Mouse (Mus musculus) thymus, adult 2 months (tissue): ENCODE results near the gene Gm45140. TPM values are rescaled to one million over a fixed set of nuclear protein-coding genes. Genes with fewer than 3 reads are reported as not detected.

ENCODE experiments used
- DNase-seq: peaks from one replicate; pipeline ENCODE4 v3.0.0; 2021
- H3K27ac ChIP-seq: fragments of 200-500 bp; 2 replicates; pipeline ENCODE4 v1.5.1; 2012; ENCODE audit warnings: low read length, control low read depth; ENCODE audit not compliant: control insufficient read depth, insufficient read depth
- H3K27me3 ChIP-seq: fragments of 200-500 bp; 2 replicates; pipeline ENCODE4 v1.6.1; 2012; ENCODE audit warnings: mild to moderate bottlenecking, low read length, moderate library complexity, mixed read lengths; ENCODE audit not compliant: control insufficient read depth, insufficient read depth
- H3K36me3 ChIP-seq: fragments of 200-500 bp; 2 replicates; pipeline ENCODE4 v1.6.1; 2012; ENCODE audit warnings: mild to moderate bottlenecking, low read length, moderate library complexity; ENCODE audit not compliant: control insufficient read depth, insufficient read depth
- H3K4me1 ChIP-seq: fragments of 200-500 bp; replicated peaks from 2 replicates; pipeline ENCODE4 v1.6.1; 2012; ENCODE audit warnings: low read length; ENCODE audit not compliant: control insufficient read depth, insufficient read depth
- H3K4me3 ChIP-seq: fragments of 200-500 bp; 2 replicates; pipeline ENCODE4 v1.5.1; 2012; ENCODE audit warnings: mild to moderate bottlenecking, low read length, control low read depth, moderate library complexity; ENCODE audit not compliant: control insufficient read depth, insufficient read depth
- CTCF ChIP-seq: fragments of 200-500 bp; IDR thresholded peaks from 2 replicates; pipeline ENCODE4 v1.5.1; 2012; ENCODE audit warnings: mild to moderate bottlenecking, control low read depth, low read length, moderate library complexity, borderline replicate concordance; ENCODE audit not compliant: control insufficient read depth, poor library complexity, insufficient read depth; ENCODE audit errors: extremely low read depth
- POLR2A ChIP-seq: fragments of 200-500 bp; IDR thresholded peaks from 2 replicates; pipeline ENCODE4 v1.6.1; 2012; ENCODE audit warnings: mild to moderate bottlenecking, low read length, control low read depth, moderate library complexity; ENCODE audit not compliant: control insufficient read depth, poor library complexity, insufficient read depth; ENCODE audit errors: extremely low read depth
- WGBS: fragments of 180-500 bp; shearing (Covaris S2); methylation state at CpG from one replicate; pipeline ENCODE4 v1.1.7; 2018; 5-methylcytosine and 5-hydroxymethylcytosine counted together
- polyA plus RNA-seq: library from polyadenylated mRNA; depleted of rRNA; stranded (reverse); fragments of >200 nt; gene quantifications from 2 replicates; pipeline ENCODE4 v1.2.3, GENCODE M21; 2012

Gm45140 gene
- polyA plus RNA-seq, 1 experiment = 1.2 TPM

- H3K27me3 ChIP-seq = no peaks in the 10 kb centered on the region
- no peak overlapping the region for H3K27ac ChIP-seq
- H3K4me1 ChIP-seq = no peaks in the 10 kb centered on the region
- H3K4me3 ChIP-seq = no peak overlapping the region
- WGBS = 42% methylated on average over 8 of the region's 8 CpGs
- DNase-seq = no peak
- no peaks in the 10 kb centered on the region for H3K36me3 ChIP-seq
- no peak for TF ChIP-seq CTCF
- TF ChIP-seq POLR2A = no peak
These were observed 85.2 kb downstream of the Gm45140 start for GRCm38 (mm10) chr6:87750184-87750910.

DNA sequence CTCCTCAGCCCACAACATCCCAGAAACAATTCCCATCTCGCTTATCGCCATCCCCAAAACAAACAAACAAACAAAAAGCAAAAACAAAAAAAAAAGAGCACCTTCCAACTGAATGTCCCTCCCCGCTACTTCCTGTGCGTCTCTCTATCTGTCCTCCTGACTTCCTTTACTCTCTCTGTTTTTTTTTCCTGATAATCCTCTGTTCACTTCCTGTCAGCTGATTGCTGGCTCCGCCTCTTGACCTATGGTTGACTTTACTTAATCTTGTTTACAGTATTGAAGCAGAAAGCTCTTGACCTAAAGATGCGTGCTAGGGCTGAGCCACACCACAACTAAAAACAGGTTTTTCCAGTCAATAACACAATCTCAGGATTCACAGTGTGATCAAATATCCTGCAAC lies 87.1 kb downstream of the Gm45140 start:
- DNase-seq = no peak
- H3K4me3 ChIP-seq = no peak overlapping the region
- H3K4me1 ChIP-seq = no peaks in the 10 kb centered on the region
- no peak overlapping the region for H3K27ac ChIP-seq
- H3K27me3 ChIP-seq = no peaks in the 10 kb centered on the region
- WGBS = 94% methylated on average over 6 of the region's 6 CpGs
- TF ChIP-seq POLR2A (no peak), CTCF (no peak)
- H3K36me3 ChIP-seq = no peaks in the 10 kb centered on the region

- Histone ChIP-seq H3K4me1 (no peaks in the 10 kb centered on the region), H3K36me3 (no peaks in the 10 kb centered on the region), H3K27me3 (no peaks in the 10 kb centered on the region), H3K27ac (no peak overlapping the region), H3K4me3 (no peak overlapping the region)
- TF ChIP-seq POLR2A (no peak), CTCF (no peak)
- WGBS = 29% methylated on average over 2 of the region's 2 CpGs
- DNase-seq = no peak
These were observed 87.5 kb downstream of the Gm45140 start for GRCm38 (mm10) chr6:87748078-87748477.

DNA sequence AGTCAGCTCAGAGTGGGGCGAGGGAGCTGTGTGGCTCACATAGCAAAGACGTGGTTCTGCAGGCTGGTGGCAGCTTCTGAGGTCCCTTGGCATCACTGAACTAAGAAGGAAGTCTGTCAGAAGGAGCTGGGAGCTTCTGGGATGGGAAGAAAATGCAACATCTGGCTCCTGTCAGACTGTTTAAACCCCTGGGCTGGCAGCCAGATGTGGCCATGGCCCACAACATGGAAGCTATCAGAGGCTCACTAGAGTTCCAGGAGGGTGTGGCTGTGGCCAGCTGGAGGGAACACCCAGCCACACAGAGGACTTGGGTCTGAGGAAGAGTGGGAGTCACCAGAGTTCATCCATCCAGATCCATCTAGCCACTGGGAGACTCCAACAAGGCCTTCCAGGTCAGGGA lies 88.7 kb downstream of the Gm45140 start:
- 67% methylated on average over 2 of the region's 2 CpGs for WGBS
- Histone ChIP-seq H3K4me1 (no peaks in the 10 kb centered on the region), H3K27ac (no peak overlapping the region), H3K27me3 (no peaks in the 10 kb centered on the region), H3K4me3 (no peak overlapping the region), H3K36me3 (no peaks in the 10 kb centered on the region)
- no peak for DNase-seq
- TF ChIP-seq CTCF = no peak
- no peak for TF ChIP-seq POLR2A

- DNase-seq = no peak
- no peak for TF ChIP-seq CTCF
- no peak for TF ChIP-seq POLR2A
- Histone ChIP-seq H3K4me1 (no peaks in the 10 kb centered on the region), H3K27ac (no peak overlapping the region), H3K27me3 (no peaks in the 10 kb centered on the region), H3K36me3 (no peaks in the 10 kb centered on the region), H3K4me3 (no peak overlapping the region)
- WGBS = 77% methylated on average over 3 of the region's 3 CpGs
These were observed 89.5 kb downstream of the Gm45140 start for GRCm38 (mm10) chr6:87746059-87746458.

DNA sequence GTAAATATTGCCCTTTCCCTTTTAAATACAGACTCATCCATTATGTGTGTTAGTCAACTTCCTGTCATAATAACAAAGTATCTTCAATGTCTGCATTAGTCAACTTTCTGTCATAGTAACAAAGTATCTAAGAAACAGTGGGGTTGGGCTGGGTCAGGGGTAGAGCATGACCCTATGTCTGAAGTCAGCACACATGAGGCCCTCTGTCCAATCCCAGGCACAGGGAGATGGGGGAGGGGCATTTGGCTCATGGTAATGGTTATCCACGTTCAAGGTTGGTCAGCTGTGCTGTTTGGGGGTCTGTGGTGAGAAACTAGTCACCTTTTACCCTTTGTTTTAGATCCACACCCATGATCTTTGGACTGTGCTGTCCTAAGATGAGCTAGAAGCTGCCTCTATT lies 90.3 kb downstream of the Gm45140 start:
- WGBS = 77% methylated on average over 1 of the region's 1 CpGs
- no peak for DNase-seq
- TF ChIP-seq POLR2A (no peak), CTCF (no peak)
- Histone ChIP-seq H3K27ac (no peak overlapping the region), H3K36me3 (no peaks in the 10 kb centered on the region), H3K27me3 (no peaks in the 10 kb centered on the region), H3K4me1 (no peaks in the 10 kb centered on the region), H3K4me3 (no peak overlapping the region)
